ENCODE assay signal across 23 mouse cellular contexts in genomic region chr11:7944373-7944772, GRCm38 (mm10).
DNase-seq lines count a peak whose midpoint lies in the region; ATAC-seq and TF ChIP-seq lines count a peak whose summit lies in the region.
"Had no signal": no experiment of that assay in that cellular context is flagged by ENCODE, and none has a peak within 500 bp of the region (broad histone marks: within the 10 kb centered on the region; RNA-seq: fewer than 3 reads in every experiment).

No protein-coding gene starts in this region.

- no peaks in the 10 kb centered on the region for H3K4me1 ChIP-seq in intestine, embryonic 15.5 days (replicated peaks)
- no peaks in the 10 kb centered on the region for H3K4me1 ChIP-seq in intestine, postnatal 0 days (replicated peaks; ENCODE audit: control insufficient read depth, insufficient read depth, low read length)
- H3K4me1 ChIP-seq in intestine, embryonic 16.5 days (ENCODE audit: control insufficient read depth, insufficient read depth, low read length): no peaks in the 10 kb centered on the region
- no peaks in the 10 kb centered on the region for H3K4me1 ChIP-seq in liver, postnatal 0 days (ENCODE audit: insufficient read depth)

- H3K27me3 ChIP-seq in intestine, embryonic 15.5 days (replicated peaks): no peaks in the 10 kb centered on the region
- H3K27me3 ChIP-seq in intestine, postnatal 0 days (replicated peaks; ENCODE audit: control insufficient read depth, insufficient read depth, low read length): no peaks in the 10 kb centered on the region
- no peaks in the 10 kb centered on the region for H3K27me3 ChIP-seq in intestine, embryonic 16.5 days (replicated peaks; ENCODE audit: control insufficient read depth, insufficient read depth, low read length)
- H3K27me3 ChIP-seq in liver, postnatal 0 days (ENCODE audit: insufficient read depth, low read length): no peaks in the 10 kb centered on the region
- H3K27me3 ChIP-seq: CH12.LX had no signal

- ATAC-seq in intestine, embryonic 15.5 days: peak; percentile 70
- no peak for ATAC-seq in intestine, postnatal 0 days
- ATAC-seq in intestine, embryonic 16.5 days: peak; percentile 73
- no peak for ATAC-seq in liver, postnatal 0 days
- ATAC-seq: activated CD4-positive, CD25-positive, alpha-beta regulatory T cell, adult 4 months; CD4-positive, CD25-positive, alpha-beta regulatory T cell, adult 4 months; Patski had no signal

- H3K4me2 ChIP-seq in intestine, embryonic 15.5 days (replicated peaks): no peak overlapping the region
- no peak overlapping the region for H3K4me2 ChIP-seq in intestine, postnatal 0 days (replicated peaks; ENCODE audit: low read depth)
- no peak overlapping the region for H3K4me2 ChIP-seq in intestine, embryonic 16.5 days (ENCODE audit: low read depth, low read length)
- H3K4me2 ChIP-seq in liver, postnatal 0 days (ENCODE audit: low read depth, low read length): no peak overlapping the region

- DNase-seq in adipocyte (ENCODE audit: low spot score) (peak; percentile 2), MN1 (ENCODE audit: low spot score) (no peak)
- DNase-seq in large intestine, adult 2 months (ENCODE audit: low read depth, low spot score): peak; percentile 66
- DNase-seq in kidney, adult 18-20 months: no peak
- no peak for DNase-seq in liver, postnatal 0 days
- DNase-seq: adrenal gland, adult 2 months; adrenal gland, adult 8-10 months; adrenal gland, postnatal 10 days; adrenal gland, postnatal 25 days; adrenal gland, postnatal 36 days; B cell, adult 2 months; cerebellum, adult 11 months; cerebellum, adult 11-12 months; cerebellum, adult 18-20 months; cerebellum, adult 2 months had no signal

- 64% methylated on average over 4 of the region's 4 CpGs for WGBS in intestine, embryonic 15.5 days
- WGBS in intestine, postnatal 0 days: 41% methylated on average over 4 of the region's 4 CpGs
- WGBS in intestine, embryonic 16.5 days: 60% methylated on average over 4 of the region's 4 CpGs
- WGBS in large intestine, adult 2 months: 27% methylated on average over 4 of the region's 4 CpGs
- whole genome bisulfite sequencing in liver, postnatal 0 days (ENCODE audit: insufficient replicate concordance): 77% methylated on average over 4 of the region's 4 CpGs

- TF ChIP-seq EP300 in liver, postnatal 0 days (IDR thresholded peaks at IDR 0.05; ENCODE audit: low read depth): no peak

- no peak overlapping the region for H3K9ac ChIP-seq in intestine, embryonic 15.5 days
- H3K9ac ChIP-seq in intestine, postnatal 0 days (ENCODE audit: low read depth, low read length): no peak overlapping the region
- no peak overlapping the region for H3K9ac ChIP-seq in intestine, embryonic 16.5 days (ENCODE audit: low read depth, low read length)
- H3K9ac ChIP-seq in liver, postnatal 0 days (replicated peaks): no peak overlapping the region

- H3K4me3 ChIP-seq in intestine, embryonic 15.5 days (replicated peaks): no peak overlapping the region
- no peak overlapping the region for H3K4me3 ChIP-seq in intestine, postnatal 0 days (ENCODE audit: low read depth, low read length)
- H3K4me3 ChIP-seq in intestine, embryonic 16.5 days (ENCODE audit: low read length): no peak overlapping the region
- H3K4me3 ChIP-seq in liver, postnatal 0 days (ENCODE audit: low read depth, low read length): no peak overlapping the region

- no peaks in the 10 kb centered on the region for H3K36me3 ChIP-seq in intestine, embryonic 15.5 days
- no peaks in the 10 kb centered on the region for H3K36me3 ChIP-seq in intestine, postnatal 0 days (ENCODE audit: control insufficient read depth, insufficient read depth)
- no peaks in the 10 kb centered on the region for H3K36me3 ChIP-seq in intestine, embryonic 16.5 days (ENCODE audit: control insufficient read depth, insufficient read depth, low read length)
- H3K36me3 ChIP-seq in liver, postnatal 0 days (replicated peaks; ENCODE audit: insufficient read depth, low read length): no peaks in the 10 kb centered on the region
- H3K36me3 ChIP-seq: G1E had no signal

- no peaks in the 10 kb centered on the region for H3K9me3 ChIP-seq in intestine, embryonic 15.5 days
- H3K9me3 ChIP-seq in intestine, postnatal 0 days (ENCODE audit: control insufficient read depth): no peaks in the 10 kb centered on the region
- H3K9me3 ChIP-seq in intestine, embryonic 16.5 days (ENCODE audit: control insufficient read depth, low read length): no peaks in the 10 kb centered on the region
- H3K9me3 ChIP-seq in liver, postnatal 0 days (ENCODE audit: low read length): no peaks in the 10 kb centered on the region
- H3K9me3 ChIP-seq: G1E had no signal

- no peak overlapping the region for H3K27ac ChIP-seq in intestine, embryonic 15.5 days
- no peak overlapping the region for H3K27ac ChIP-seq in intestine, postnatal 0 days (ENCODE audit: low read depth, low read length)
- H3K27ac ChIP-seq in intestine, embryonic 16.5 days (ENCODE audit: low read length): no peak overlapping the region
- H3K27ac ChIP-seq in liver, postnatal 0 days (ENCODE audit: low read depth): no peak overlapping the region

- no peak for TF ChIP-seq CTCF in intestine, postnatal 0 days (IDR thresholded peaks at IDR 0.05; ENCODE audit: low read depth)
- TF ChIP-seq CTCF in liver, postnatal 0 days (IDR thresholded peaks at IDR 0.05; ENCODE audit: low read depth): no peak

Comparison
In these comparisons a context has a peak if more than half of its experiments do, and no peak if none do; other contexts are left out.
1. ATAC-seq: peak in intestine, embryonic 15.5 days (single experiment) and intestine, embryonic 16.5 days (single experiment); none in intestine, postnatal 0 days (single experiment) and liver, postnatal 0 days (single experiment).
2. DNase-seq: peak in adipocyte (single experiment) and large intestine, adult 2 months (single experiment); none in kidney, adult 18-20 months (single experiment), MN1 (single experiment) and liver, postnatal 0 days (single experiment).